Mouse (Mus musculus) heart, postnatal 0 days (tissue): ENCODE measurements around the gene Kcne2. TPM values are rescaled to one million over a fixed set of nuclear protein-coding genes. Genes with fewer than 3 reads are reported as not detected.

Experiments
- ATAC-seq: fragments of 200-750 bp; cut with Nextera tagmentation; 2 replicates; pipeline ENCODE4 v1.8.0; 2017; ENCODE audit warnings: low read depth, moderate number of reproducible peaks, moderate library complexity; ENCODE audit not compliant: insufficient read depth
- DNase-seq: peaks from one replicate; pipeline ENCODE4 v3.0.0-alpha.2; 2016; ENCODE audit warnings: low spot score
- H3K27ac ChIP-seq: fragments of 300-500 bp; sonication (generic); 2 replicates; pipeline ENCODE4 v1.5.1; 2014; ENCODE audit warnings: low read depth, mild to moderate bottlenecking
- H3K27me3 ChIP-seq: fragments of 300-500 bp; sonication (generic); 2 replicates; pipeline ENCODE4 v1.6.1; 2014; ENCODE audit warnings: low read length, mixed read lengths; ENCODE audit not compliant: control insufficient read depth, insufficient read depth
- H3K36me3 ChIP-seq: fragments of 300-500 bp; sonication (generic); replicated peaks from 2 replicates; pipeline ENCODE4 v1.6.1; 2014; ENCODE audit warnings: low read length, mixed read lengths; ENCODE audit not compliant: control insufficient read depth, insufficient read depth
- H3K4me1 ChIP-seq: fragments of 300-500 bp; sonication (generic); 2 replicates; pipeline ENCODE4 v1.6.1; 2014; ENCODE audit warnings: antibody characterized with exemption; ENCODE audit not compliant: control insufficient read depth, insufficient read depth
- H3K4me2 ChIP-seq: fragments of 300-500 bp; sonication (generic); 2 replicates; pipeline ENCODE4 v1.6.1; 2014; ENCODE audit warnings: low read depth, mild to moderate bottlenecking, low read length, moderate library complexity
- H3K4me3 ChIP-seq: fragments of 300-500 bp; sonication (generic); 2 replicates; pipeline ENCODE4 v1.5.1; 2014; ENCODE audit warnings: low read depth, low read length
- H3K9ac ChIP-seq: fragments of 300-500 bp; sonication (generic); replicated peaks from 2 replicates; pipeline ENCODE4 v1.6.1; 2014; ENCODE audit warnings: low read depth, low read length, mixed read lengths
- H3K9me3 ChIP-seq: fragments of 300-500 bp; sonication (generic); replicated peaks from 2 replicates; pipeline ENCODE4 v1.6.1; 2016; ENCODE audit warnings: low read length; ENCODE audit not compliant: control insufficient read depth
- CTCF ChIP-seq: IDR thresholded peaks from 2 replicates; pipeline ENCODE4 v1.5.1; 2016; ENCODE audit warnings: antibody characterized with exemption, control low read depth, low read depth
- EP300 ChIP-seq: IDR thresholded peaks from 2 replicates; pipeline ENCODE4 v1.6.1; 2016; ENCODE audit warnings: antibody characterized with exemption, low read depth
- WGBS: fragments of 180-500 bp; shearing (Covaris S2); extraction: QIAGEN DNeasy Blood & Tissue Kit; methylation state at CpG from one replicate; pipeline ENCODE4 v1.1.7; 2014; 5-methylcytosine and 5-hydroxymethylcytosine counted together
- polyA plus RNA-seq: library from polyadenylated mRNA; unstranded; fragments of >200 nt; fragmentation: Nextera tagmentation; extraction: Ambion mirVana; gene quantifications from 2 replicates; pipeline ENCODE4 v1.2.1, GENCODE M21; 2015
- total RNA-seq: library from RNA; depleted of rRNA; stranded (reverse); fragments of >200 nt; gene quantifications from 2 replicates; pipeline ENCODE4 v1.2.3, GENCODE M21; 2014; ENCODE audit warnings: low replicate concordance; rRNA removed

Gene Kcne2
- total and polyA plus RNA-seq, 2 experiments from 2014 or later, result 1.6 to 1.8 TPM

- TF ChIP-seq EP300, result no peak
- TF ChIP-seq CTCF, result peak; percentile 28; the same call in 1 of the 2 replicates
- DNase-seq, result no peak
- H3K27ac ChIP-seq, result no peak overlapping the region
- H3K4me2 ChIP-seq, result no peak overlapping the region
- peaks cover 8% of the 10 kb centered on the region; the same call in 1 of the 2 replicates for H3K4me1 ChIP-seq
- H3K36me3 ChIP-seq, result no peaks in the 10 kb centered on the region
- H3K9me3 ChIP-seq, result no peaks in the 10 kb centered on the region
- 60% methylated on average over 9 of the region's 9 CpGs for WGBS
- ATAC-seq, result no peak
- H3K9ac ChIP-seq, result no peak overlapping the region
- H3K27me3 ChIP-seq, result no peaks in the 10 kb centered on the region
- H3K4me3 ChIP-seq, result no peak overlapping the region
Measured at GRCm38 (mm10) chr16:92334600-92334999, 42.4 kb downstream of the Kcne2 start.

- Histone ChIP-seq H3K4me1 (peaks cover 13% of the 10 kb centered on the region), H3K27ac (no peak overlapping the region), H3K27me3 (no peaks in the 10 kb centered on the region), H3K36me3 (no peaks in the 10 kb centered on the region), H3K4me3 (no peak overlapping the region), H3K9ac (no peak overlapping the region), H3K9me3 (no peaks in the 10 kb centered on the region), H3K4me2 (no peak overlapping the region)
- TF ChIP-seq EP300 (no peak), CTCF (peak; percentile 97)
- ATAC-seq (peak; percentile 61; the same call in 1 of the 2 replicates), DNase-seq (peak; percentile 78)
- 6% methylated on average over 9 of the region's 9 CpGs for WGBS
Measured at GRCm38 (mm10) chr16:92336280-92336679, 44.1 kb downstream of the Kcne2 start.

GRCm38 (mm10) chr16:92340612-92341511 lies 48.7 kb downstream of the Kcne2 start:
- H3K4me2 ChIP-seq, result peak overlapping the region; percentile 54
- peak; percentile 47 for ATAC-seq
- peak overlapping the region; percentile 12; the same call in 1 of the 2 replicates for H3K4me3 ChIP-seq
- peak; percentile 87 for DNase-seq
- H3K4me1 ChIP-seq, result peaks cover 16% of the 10 kb centered on the region
- no peaks in the 10 kb centered on the region for H3K36me3 ChIP-seq
- 11% methylated on average over 27 of the region's 27 CpGs for WGBS
- TF ChIP-seq CTCF (peak; percentile 81), EP300 (peak; percentile 67)
- peak overlapping the region; percentile 94 for H3K27ac ChIP-seq
- H3K9me3 ChIP-seq, result no peaks in the 10 kb centered on the region
- H3K27me3 ChIP-seq, result no peaks in the 10 kb centered on the region
- no peak overlapping the region for H3K9ac ChIP-seq

GRCm38 (mm10) chr16:92345177-92345576 lies 53.0 kb downstream of the Kcne2 start:
- Histone ChIP-seq H3K9me3 (no peaks in the 10 kb centered on the region), H3K27ac (peak overlapping the region; percentile 99), H3K4me2 (no peak overlapping the region), H3K4me1 (peaks cover 15% of the 10 kb centered on the region), H3K4me3 (no peak overlapping the region), H3K9ac (no peak overlapping the region), H3K36me3 (no peaks in the 10 kb centered on the region), H3K27me3 (no peaks in the 10 kb centered on the region)
- TF ChIP-seq CTCF (no peak), EP300 (peak; percentile 99; the same call in 1 of the 2 replicates)
- 6% methylated on average over 11 of the region's 11 CpGs for WGBS
- peak; percentile 78 for ATAC-seq
- peak; percentile 99 for DNase-seq

GRCm38 (mm10) chr16:92346297-92346916 lies 54.2 kb downstream of the Kcne2 start:
- no peak for TF ChIP-seq CTCF
- TF ChIP-seq EP300, result no peak
- H3K4me3 ChIP-seq, result no peak overlapping the region
- H3K36me3 ChIP-seq, result no peaks in the 10 kb centered on the region
- H3K27ac ChIP-seq, result peak overlapping the region; percentile 99
- 37% methylated on average over 13 of the region's 13 CpGs for WGBS
- no peaks in the 10 kb centered on the region for H3K9me3 ChIP-seq
- H3K4me1 ChIP-seq, result peaks cover 5% of the 10 kb centered on the region; the same call in 1 of the 2 replicates
- H3K4me2 ChIP-seq, result no peak overlapping the region
- ATAC-seq (peak; percentile 84), DNase-seq (peak; percentile 93)
- no peaks in the 10 kb centered on the region for H3K27me3 ChIP-seq
- no peak overlapping the region; the same call in 1 of the 2 replicates for H3K9ac ChIP-seq

Other genes starting within 250 kb of the Kcne2 start
- gene Mrps6, start 234.1 kb upstream of the Kcne2 start, total RNA-seq, result 17.7 and 43.7 TPM in 2 replicates
- gene Mrps6, start 234.1 kb upstream of the Kcne2 start, polyA plus RNA-seq, result 115 and 121 TPM in 2 replicates
- gene Gm49711, start 234.1 kb upstream of the Kcne2 start, total RNA-seq, result not detected in 2 replicates
- gene Gm49711, start 234.1 kb upstream of the Kcne2 start, polyA plus RNA-seq, result 0.20 TPM in 1 of 2 replicates, not detected in the other
- 4.2 and 13.9 TPM in 2 replicates for gene Slc5a3, start 234.1 kb upstream of the Kcne2 start, total RNA-seq
- gene Slc5a3, start 234.1 kb upstream of the Kcne2 start, polyA plus RNA-seq, result 1.5 TPM in 2 replicates
- gene Smim11, start 8.9 kb downstream of the Kcne2 start, total RNA-seq, result 12.3 and 17.5 TPM in 2 replicates
- gene Smim11, start 8.9 kb downstream of the Kcne2 start, polyA plus RNA-seq, result 165 and 187 TPM in 2 replicates
- gene Fam243, start 29.1 kb downstream of the Kcne2 start, total RNA-seq, result not detected in 2 replicates
- gene Fam243, start 29.1 kb downstream of the Kcne2 start, polyA plus RNA-seq, result 0.05 TPM in 1 of 2 replicates, not detected in the other
- 182 and 283 TPM in 2 replicates for gene Kcne1, start 67.1 kb downstream of the Kcne2 start, total RNA-seq
- 324 and 415 TPM in 2 replicates for gene Kcne1, start 67.1 kb downstream of the Kcne2 start, polyA plus RNA-seq
- 83.7 and 94.7 TPM in 2 replicates for gene Rcan1, start 178.5 kb downstream of the Kcne2 start, total RNA-seq
- gene Rcan1, start 178.5 kb downstream of the Kcne2 start, polyA plus RNA-seq, result 52.8 and 64.6 TPM in 2 replicates
- 0.38 and 3.6 TPM in 2 replicates for gene Clic6, start 193.3 kb downstream of the Kcne2 start, total RNA-seq
- gene Clic6, start 193.3 kb downstream of the Kcne2 start, polyA plus RNA-seq, result 1.1 and 1.7 TPM in 2 replicates